Mouse (Mus musculus): ENCODE data around the gene Snx25.

The Snx25 gene

GRCm38 (mm10) chr8:45994111-45994510, 157.8 kb downstream of the Snx25 start:
- ChIA-PET CTCF (interaction anchor here in 2 of 4 experiments (0.6 to 0.7 kb wide), 8 partner anchors 12 to 547 kb away, joined by 3 to 5 read pairs (median 3); no protein-coding TSS in a partner anchor), POLR2A (interaction anchor here in 1 of 4 experiments (1.2 kb wide), 1 partner anchor 8 kb away, joined by 3 read pairs; no protein-coding TSS in a partner anchor)

GRCm38 (mm10) chr8:45990631-45991310, 161.2 kb downstream of the Snx25 start:
- POLR2A ChIA-PET: interaction anchor here in 3 of 4 experiments (0.7 to 1.4 kb wide), 4 partner anchors 8 to 13 kb away, joined by 3 read pairs; partner anchors contain the start of gene Lrp2bp (in 1 of the 3)
- CTCF ChIA-PET: no interaction called here

- POLR2A ChIA-PET: interaction anchor here in 1 of 4 experiments (1.3 kb wide), 1 partner anchor 11 kb away, joined by 3 read pairs; no protein-coding TSS in a partner anchor
- CTCF ChIA-PET: no interaction called here
These were observed 163.8 kb downstream of the Snx25 start for GRCm38 (mm10) chr8:45988189-45988588.

GRCm38 (mm10) chr8:45986665-45987064, 165.3 kb downstream of the Snx25 start:
- POLR2A ChIA-PET: no interaction called here
- CTCF ChIA-PET: interaction anchor here in 1 of 4 experiments (1.4 kb wide), 1 partner anchor 16 kb away, joined by 4 read pairs; no protein-coding TSS in a partner anchor

All from embryonic stem cell, embryonic (primary cell).